Mouse (Mus musculus) Patski (cell line): Measurements from ENCODE around the gene Abca17. TPM values are rescaled to one million over a fixed set of nuclear protein-coding genes. Genes with fewer than 3 reads are reported as not detected.

Experiments used
- ATAC-seq: fragments of 100-300 bp; one replicate; pipeline ENCODE4 v1.8.0; 2021
- CTCF ChIA-PET: fragments of 350-600 bp; sonication (Branson Sonifier 250); formaldehyde crosslinking; loops from one replicate; lab custom pipeline; 2022; ENCODE audit warnings: inconsistent platforms; lab: Charles Lee
- POLR2A ChIA-PET: fragments of 350-600 bp; sonication (Branson Sonifier 250); formaldehyde crosslinking; loops from one replicate; lab custom pipeline; 2022; ENCODE audit warnings: antibody characterized with exemption, inconsistent platforms; lab: Charles Lee
- DNase-seq: peaks from one replicate; pipeline ENCODE4 v3.0.0-alpha.2; 2011; ENCODE audit warnings: low read depth, low spot score
- H3K27me3 ChIP-seq: fragments of 371-371 bp; one replicate; pipeline ENCODE4 v1.5.1; 2021
- CTCF ChIP-seq: fragments of 100-300 bp; IDR thresholded peaks from one replicate; pipeline ENCODE4 v1.5.1; 2021
- in situ Hi-C: fragments of 300-500 bp; cut with MboI; formaldehyde crosslinking; loops from 3 replicates; pipeline ENCODE4 v1.11.1; 2018; ENCODE audit warnings: low pct_unique_long_range_greater_than_20kb, mixed read lengths
- polyA plus RNA-seq: library from polyadenylated mRNA; unstranded; gene quantifications from one replicate; pipeline ENCODE4 v1.2.3, GENCODE M21; 2021

Gene Abca17
- polyA plus RNA-seq, 1 experiment from 2014 or later: 0.08 TPM

DNA sequence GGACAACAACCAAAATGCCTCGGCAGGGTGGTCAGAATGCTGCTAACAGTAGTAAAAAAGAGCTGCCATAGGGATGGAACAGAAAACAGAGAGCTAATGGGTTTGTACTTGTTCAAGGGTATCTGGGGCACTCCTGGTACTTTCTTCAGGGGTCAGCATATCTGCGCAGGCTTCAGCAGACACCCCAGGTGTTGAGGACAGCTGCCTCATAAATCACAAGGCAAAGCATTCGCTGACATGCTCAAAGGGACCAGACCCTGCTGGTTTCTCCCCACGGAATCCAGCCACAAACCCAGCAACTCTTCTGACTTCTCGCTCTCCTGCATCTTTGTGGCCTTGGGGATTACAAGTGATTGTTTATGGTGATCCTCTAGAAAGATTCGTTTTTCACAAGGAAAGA, 128.2 kb downstream of the Abca17 start:
- in situ Hi-C loops: no loop called here
- ChIA-PET POLR2A (interaction anchor here (0.6 to 0.7 kb wide), 2 partner anchors 16 to 53 kb away, joined by 3 read pairs; partner anchors contain the start of gene Atp6v0c), CTCF (interaction anchor here (1.2 kb wide), 1 partner anchor 17 kb away, joined by 3 read pairs; the partner anchor contains the start of gene Tbc1d24)
- no peak for TF ChIP-seq CTCF
- no peak for ATAC-seq
- DNase-seq: no peak
- no peaks in the 10 kb centered on the region for H3K27me3 ChIP-seq

DNA sequence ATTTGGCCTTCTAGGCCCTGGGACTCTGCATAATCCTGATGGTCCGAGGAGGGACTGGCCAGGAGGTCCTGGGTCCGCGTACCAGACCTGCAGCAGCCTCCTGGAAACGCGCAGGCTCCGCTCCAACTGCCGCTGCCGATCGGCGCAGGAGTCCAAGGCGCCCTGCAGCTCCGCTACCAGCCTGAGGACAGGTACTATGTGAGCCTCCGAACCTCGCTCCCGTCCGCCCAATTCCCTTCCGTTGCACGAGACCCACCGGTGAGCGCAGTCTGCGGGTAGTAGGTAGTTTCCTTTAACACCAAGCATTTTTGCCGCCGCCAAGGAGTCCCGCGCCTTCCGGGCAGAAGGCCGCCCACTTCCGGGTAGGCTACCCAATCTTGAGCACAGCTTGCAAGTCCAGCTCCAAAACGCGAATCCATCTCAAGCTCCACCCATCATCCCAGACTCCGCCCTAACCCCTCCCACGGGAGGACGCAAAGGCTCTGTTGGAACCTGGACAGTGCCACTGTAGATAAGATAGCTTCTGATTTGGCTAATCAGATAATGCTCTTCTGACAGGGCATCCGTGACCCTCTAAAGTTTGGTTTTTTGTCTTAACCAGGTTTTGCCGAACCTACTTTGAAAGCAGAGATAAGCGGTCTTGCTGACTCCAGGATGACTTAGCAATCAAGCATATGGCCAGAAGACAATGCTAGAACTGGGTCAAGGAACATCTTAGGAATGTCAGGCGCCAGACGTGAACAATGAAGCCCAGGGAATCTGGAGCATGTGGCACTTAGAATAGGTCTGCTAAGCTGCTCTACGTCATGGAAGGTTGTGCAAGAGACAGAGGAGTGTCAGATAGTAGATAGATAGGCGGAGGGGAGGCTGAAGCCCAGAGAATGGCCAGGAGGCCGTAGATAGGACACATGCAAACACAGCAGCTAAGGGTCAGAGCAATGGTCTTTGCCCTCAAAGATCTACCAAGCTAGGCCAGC, 130.1 kb downstream of the Abca17 start, which contains the start of gene Tedc2:
Tedc2 (minus strand) TSS at position 417 of the 977 bp plus-strand sequence.
- CTCF ChIA-PET: interaction anchor here (0.8 to 1.2 kb wide), 4 partner anchors 8 to 48 kb away, joined by 3 read pairs; no protein-coding TSS in a partner anchor
- no peak for TF ChIP-seq CTCF
- DNase-seq: peak; percentile 55
- H3K27me3 ChIP-seq: no peaks in the 10 kb centered on the region
- POLR2A ChIA-PET: interaction anchor here (0.6 to 0.9 kb wide), 2 partner anchors 9 to 121 kb away, joined by 3 to 4 read pairs; no protein-coding TSS in a partner anchor
- peak; percentile 94 for ATAC-seq
- in situ Hi-C loops: no loop called here

DNA sequence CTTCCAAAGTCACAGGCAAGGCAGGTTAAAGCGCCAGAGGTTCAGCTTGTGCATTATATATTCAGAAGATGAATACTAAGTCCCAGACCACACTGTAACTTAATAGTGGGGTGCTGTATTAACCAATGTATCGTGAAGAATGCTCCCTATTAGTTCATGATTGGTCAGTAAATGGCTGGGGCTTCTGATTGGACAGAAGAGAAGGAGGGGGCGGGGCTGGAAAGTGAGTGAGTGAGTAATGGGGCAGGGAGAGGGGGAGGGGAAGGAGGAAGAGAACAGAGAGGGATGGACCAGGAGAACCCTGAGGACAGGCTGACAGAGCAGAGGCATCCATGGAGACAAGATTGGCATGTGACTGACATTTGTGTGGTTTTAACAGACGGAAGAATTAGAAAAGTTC, 134.0 kb downstream of the Abca17 start:
- DNase-seq (no peak), ATAC-seq (no peak)
- CTCF ChIA-PET: interaction anchor here (1.7 kb wide), 1 partner anchor 10 kb away, joined by 8 read pairs; the partner anchor contains the start of gene Tbc1d24
- TF ChIP-seq CTCF: no peak
- in situ Hi-C loops: no loop called here
- POLR2A ChIA-PET: no interaction called here
- no peaks in the 10 kb centered on the region for H3K27me3 ChIP-seq

Other genes with a start within 250 kb of the Abca17 start
- 31.3 TPM for gene Pdpk1, start 200.1 kb downstream of the Abca17 start, polyA plus RNA-seq
- 69.3 TPM for gene Amdhd2, start 187.3 kb downstream of the Abca17 start, polyA plus RNA-seq
- 426 TPM for gene Atp6v0c, start 181.4 kb downstream of the Abca17 start, polyA plus RNA-seq
- gene Tbc1d24, start 145.5 kb downstream of the Abca17 start, polyA plus RNA-seq: 9.2 TPM
- 0.08 TPM for gene Ntn3, start 141.5 kb downstream of the Abca17 start, polyA plus RNA-seq
- gene Tedc2, start 130.2 kb downstream of the Abca17 start, polyA plus RNA-seq: 8.6 TPM
- gene Ccnf, start 99.6 kb downstream of the Abca17 start, polyA plus RNA-seq: 12.9 TPM
- 53.4 TPM for gene Abca3, start 882 bp upstream of the Abca17 start, polyA plus RNA-seq
- 98.5 TPM for gene Rnps1, start 63.5 kb upstream of the Abca17 start, polyA plus RNA-seq
- gene Eci1, start 75.6 kb upstream of the Abca17 start, polyA plus RNA-seq: 106 TPM
- gene Dnase1l2, start 92.0 kb upstream of the Abca17 start, polyA plus RNA-seq: 3.5 TPM
- 36.9 TPM for gene E4f1, start 119.2 kb upstream of the Abca17 start, polyA plus RNA-seq
- gene Pgp, start 119.3 kb upstream of the Abca17 start, polyA plus RNA-seq: 41.3 TPM
- 0.06 TPM for gene Bricd5, start 122.8 kb upstream of the Abca17 start, polyA plus RNA-seq
- gene Mlst8, start 128.0 kb upstream of the Abca17 start, polyA plus RNA-seq: 23.1 TPM
- gene Caskin1, start 137.5 kb upstream of the Abca17 start, polyA plus RNA-seq: 1.0 TPM
- 154 TPM for gene Traf7, start 176.9 kb upstream of the Abca17 start, polyA plus RNA-seq
- 0.40 TPM for gene Rab26, start 183.1 kb upstream of the Abca17 start, polyA plus RNA-seq
- 41.0 TPM for gene Pkd1, start 198.8 kb upstream of the Abca17 start, polyA plus RNA-seq